Mouse (Mus musculus) CD4-positive, CD25-positive, alpha-beta regulatory T cell, adult 9 weeks (primary cell): Measurements from ENCODE around the gene Pvalb. TPM values are rescaled to one million over a fixed set of nuclear protein-coding genes. Genes with fewer than 3 reads are reported as not detected.

ENCODE experiments used
- polyA plus RNA-seq: library from polyadenylated mRNA; unstranded; fragments of 100-300 nt; shearing (Covaris generic); gene quantifications from one replicate; pipeline ENCODE4 v1.2.1, GENCODE M21; 2017

The Pvalb gene
- polyA plus RNA-seq: not detected

GRCm38 (mm10) chr15:78206312-78206711 is at the start of gene Pvalb:
Gene Pvalb (minus strand): TSS chr15:78206400.

GRCm38 (mm10) chr15:78244695-78245492 is 38.7 kb upstream of the Pvalb start, which contains the start of gene Ncf4:
Gene Ncf4 (plus strand): TSS chr15:78244801.

GRCm38 (mm10) chr15:78173972-78174886 is 32.0 kb downstream of the Pvalb start, which contains the start of gene Ift27:
Gene Ift27 (minus strand): TSS chr15:78174107.

Other genes with a start within 250 kb of the Pvalb start
- gene Foxred2, start 249.7 kb downstream of the Pvalb start, polyA plus RNA-seq: 5.5 TPM
- 232 TPM for gene Eif3d, start 235.6 kb downstream of the Pvalb start, polyA plus RNA-seq
- not detected for gene Cacng2, start 86.4 kb downstream of the Pvalb start, polyA plus RNA-seq
- gene Ift27, start 32.3 kb downstream of the Pvalb start, polyA plus RNA-seq: 75.9 TPM
- 192 TPM for gene Ncf4, start 38.4 kb upstream of the Pvalb start, polyA plus RNA-seq
- gene Csf2rb2, start 99.3 kb upstream of the Pvalb start, polyA plus RNA-seq: not detected
- gene Csf2rb, start 119.4 kb upstream of the Pvalb start, polyA plus RNA-seq: 0.72 TPM
- not detected for gene Tex33, start 189.5 kb upstream of the Pvalb start, polyA plus RNA-seq
- 1.6 TPM for gene Tst, start 199.5 kb upstream of the Pvalb start, polyA plus RNA-seq
- 6.1 TPM for gene Mpst, start 200.0 kb upstream of the Pvalb start, polyA plus RNA-seq
- gene Kctd17, start 222.2 kb upstream of the Pvalb start, polyA plus RNA-seq: 19.1 TPM